Mouse (Mus musculus) intestine, postnatal 0 days (tissue): ENCODE results near the gene Zmynd15. TPM values are rescaled to one million over a fixed set of nuclear protein-coding genes. Genes with fewer than 3 reads are reported as not detected.

Source experiments
- ATAC-seq: fragments of 200-750 bp; cut with Nextera tagmentation; 2 replicates; pipeline ENCODE4 v1.8.0; 2017; ENCODE audit warnings: mild to moderate bottlenecking, moderate TSS enrichment, moderate library complexity
- H3K27ac ChIP-seq: fragments of 300-500 bp; sonication (generic); 2 replicates; pipeline ENCODE4 v1.5.1; 2014; ENCODE audit warnings: mild to moderate bottlenecking, low read depth, low read length, moderate library complexity
- H3K27me3 ChIP-seq: fragments of 300-500 bp; sonication (generic); replicated peaks from 2 replicates; pipeline ENCODE4 v1.6.1; 2014; ENCODE audit warnings: low read length, mixed read lengths; ENCODE audit not compliant: control insufficient read depth, insufficient read depth
- H3K36me3 ChIP-seq: fragments of 300-500 bp; sonication (generic); 2 replicates; pipeline ENCODE4 v1.6.1; 2014; ENCODE audit warnings: mild to moderate bottlenecking, moderate library complexity; ENCODE audit not compliant: control insufficient read depth, insufficient read depth
- H3K4me1 ChIP-seq: fragments of 300-500 bp; sonication (generic); replicated peaks from 2 replicates; pipeline ENCODE4 v1.6.1; 2014; ENCODE audit warnings: antibody characterized with exemption, low read length, mixed read lengths; ENCODE audit not compliant: control insufficient read depth, insufficient read depth
- H3K4me2 ChIP-seq: fragments of 300-500 bp; sonication (generic); replicated peaks from 2 replicates; pipeline ENCODE4 v1.6.1; 2014; ENCODE audit warnings: low read depth, mild to moderate bottlenecking, moderate library complexity
- H3K4me3 ChIP-seq: fragments of 300-500 bp; sonication (generic); 2 replicates; pipeline ENCODE4 v1.5.1; 2014; ENCODE audit warnings: low read depth, low read length
- H3K9ac ChIP-seq: fragments of 300-500 bp; sonication (generic); 2 replicates; pipeline ENCODE4 v1.6.1; 2014; ENCODE audit warnings: mild to moderate bottlenecking, low read depth, low read length
- H3K9me3 ChIP-seq: fragments of 300-500 bp; sonication (generic); 2 replicates; pipeline ENCODE4 v1.6.1; 2016; ENCODE audit warnings: mixed run types; ENCODE audit not compliant: control insufficient read depth
- CTCF ChIP-seq: sonication (generic); IDR thresholded peaks from 2 replicates; pipeline ENCODE4 v1.5.1; 2016; ENCODE audit warnings: low read depth, mild to moderate bottlenecking, control low read depth, antibody characterized with exemption, moderate library complexity
- WGBS: fragments of 180-500 bp; shearing (Covaris S2); extraction: QIAGEN DNeasy Blood & Tissue Kit; methylation state at CpG from one replicate; pipeline ENCODE4 v1.1.7; 2014; 5-methylcytosine and 5-hydroxymethylcytosine counted together
- polyA plus RNA-seq: library from polyadenylated mRNA; unstranded; fragments of >200 nt; fragmentation: Nextera tagmentation; extraction: Ambion mirVana; gene quantifications from 2 replicates; pipeline ENCODE4 v1.2.1, GENCODE M21; 2015

The Zmynd15 gene
- polyA plus RNA-seq, 1 experiment from 2014 or later = 1.5 TPM

GRCm38 (mm10) chr11:70433951-70434350 lies 25.3 kb upstream of the Zmynd15 start:
- Histone ChIP-seq H3K9me3 (no peaks in the 10 kb centered on the region), H3K4me2 (no peak overlapping the region; the same call in 1 of the 2 replicates), H3K4me1 (peaks cover 6% of the 10 kb centered on the region; the same call in 1 of the 2 replicates), H3K27ac (no peak overlapping the region), H3K27me3 (no peaks in the 10 kb centered on the region), H3K9ac (no peak overlapping the region), H3K4me3 (no peak overlapping the region), H3K36me3 (peaks cover 26% of the 10 kb centered on the region; the same call in 1 of the 2 replicates)
- TF ChIP-seq CTCF = no peak
- 97% methylated on average over 3 of the region's 3 CpGs for WGBS
- no peak for ATAC-seq

GRCm38 (mm10) chr11:70435476-70435875 lies 23.8 kb upstream of the Zmynd15 start:
- H3K9me3 ChIP-seq = no peaks in the 10 kb centered on the region
- 62% methylated on average over 5 of the region's 5 CpGs for WGBS
- no peak overlapping the region for H3K4me3 ChIP-seq
- H3K36me3 ChIP-seq = peaks cover 42% of the 10 kb centered on the region
- no peak overlapping the region for H3K9ac ChIP-seq
- H3K27ac ChIP-seq = no peak overlapping the region
- H3K4me2 ChIP-seq = no peak overlapping the region
- TF ChIP-seq CTCF = no peak
- H3K27me3 ChIP-seq = no peaks in the 10 kb centered on the region
- H3K4me1 ChIP-seq = peaks cover 6% of the 10 kb centered on the region; the same call in 1 of the 2 replicates
- ATAC-seq = no peak

- whole genome bisulfite sequencing = 72% methylated on average over 6 of the region's 6 CpGs
- no peak for TF ChIP-seq CTCF
- Histone ChIP-seq H3K36me3 (peaks cover 51% of the 10 kb centered on the region), H3K27me3 (no peaks in the 10 kb centered on the region), H3K9ac (no peak overlapping the region), H3K4me2 (no peak overlapping the region), H3K4me1 (peaks cover 6% of the 10 kb centered on the region; the same call in 1 of the 2 replicates), H3K9me3 (no peaks in the 10 kb centered on the region), H3K4me3 (no peak overlapping the region), H3K27ac (no peak overlapping the region)
- no peak for ATAC-seq
Measured at GRCm38 (mm10) chr11:70437426-70437825, 21.8 kb upstream of the Zmynd15 start.

GRCm38 (mm10) chr11:70438728-70439374 lies 20.4 kb upstream of the Zmynd15 start:
- no peak overlapping the region for H3K27ac ChIP-seq
- no peak for TF ChIP-seq CTCF
- H3K36me3 ChIP-seq = peaks cover 51% of the 10 kb centered on the region
- H3K9me3 ChIP-seq = no peaks in the 10 kb centered on the region
- 88% methylated on average over 7 of the region's 7 CpGs for WGBS
- no peaks in the 10 kb centered on the region for H3K27me3 ChIP-seq
- H3K9ac ChIP-seq = no peak overlapping the region
- H3K4me1 ChIP-seq = no peaks in the 10 kb centered on the region
- no peak overlapping the region for H3K4me2 ChIP-seq
- no peak overlapping the region for H3K4me3 ChIP-seq
- no peak for ATAC-seq

- 55% methylated on average over 4 of the region's 4 CpGs for WGBS
- no peak overlapping the region for H3K27ac ChIP-seq
- H3K4me1 ChIP-seq = no peaks in the 10 kb centered on the region
- no peaks in the 10 kb centered on the region for H3K27me3 ChIP-seq
- peaks cover 51% of the 10 kb centered on the region for H3K36me3 ChIP-seq
- TF ChIP-seq CTCF = no peak
- H3K9ac ChIP-seq = no peak overlapping the region
- H3K4me2 ChIP-seq = no peak overlapping the region
- no peak for ATAC-seq
- H3K9me3 ChIP-seq = no peaks in the 10 kb centered on the region
- H3K4me3 ChIP-seq = no peak overlapping the region
Measured at GRCm38 (mm10) chr11:70440637-70441036, 18.6 kb upstream of the Zmynd15 start.

GRCm38 (mm10) chr11:70441882-70442281 lies 17.4 kb upstream of the Zmynd15 start:
- Histone ChIP-seq H3K36me3 (peaks cover 41% of the 10 kb centered on the region), H3K27me3 (no peaks in the 10 kb centered on the region), H3K4me2 (no peak overlapping the region), H3K4me1 (no peaks in the 10 kb centered on the region), H3K4me3 (no peak overlapping the region), H3K9me3 (no peaks in the 10 kb centered on the region), H3K27ac (no peak overlapping the region), H3K9ac (no peak overlapping the region)
- WGBS = 87% methylated on average over 7 of the region's 7 CpGs
- no peak for ATAC-seq
- TF ChIP-seq CTCF = no peak
